Mouse (Mus musculus): Measurements from ENCODE around the gene Ythdf1. TPM values are rescaled to one million over a fixed set of nuclear protein-coding genes. Genes with fewer than 3 reads are reported as not detected.

Gene Ythdf1
- total RNA-seq, 2 experiments from 2014 or later, result 44.8 to 55.9 TPM

DNA sequence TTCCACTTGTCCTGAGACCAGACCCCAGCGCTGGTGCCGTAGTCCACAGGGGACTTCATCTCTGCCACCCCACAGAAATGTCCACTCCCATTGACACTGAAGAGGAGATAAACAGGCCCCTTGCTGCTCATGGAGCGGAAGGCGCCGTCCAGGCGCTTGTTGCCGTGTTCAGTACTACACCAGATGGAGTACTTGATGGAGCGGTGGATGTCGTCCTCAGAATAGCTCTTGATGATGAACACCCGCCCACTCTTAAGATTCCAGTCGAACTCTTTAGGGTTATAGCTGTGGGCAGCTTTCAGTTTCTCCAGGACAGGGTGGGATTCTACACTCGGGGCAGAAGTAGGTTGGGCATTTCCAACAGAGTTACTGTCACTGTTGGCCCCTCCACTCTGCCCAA, 9.8 kb downstream of the Ythdf1 start:
- DNase-seq, result no peak

DNA sequence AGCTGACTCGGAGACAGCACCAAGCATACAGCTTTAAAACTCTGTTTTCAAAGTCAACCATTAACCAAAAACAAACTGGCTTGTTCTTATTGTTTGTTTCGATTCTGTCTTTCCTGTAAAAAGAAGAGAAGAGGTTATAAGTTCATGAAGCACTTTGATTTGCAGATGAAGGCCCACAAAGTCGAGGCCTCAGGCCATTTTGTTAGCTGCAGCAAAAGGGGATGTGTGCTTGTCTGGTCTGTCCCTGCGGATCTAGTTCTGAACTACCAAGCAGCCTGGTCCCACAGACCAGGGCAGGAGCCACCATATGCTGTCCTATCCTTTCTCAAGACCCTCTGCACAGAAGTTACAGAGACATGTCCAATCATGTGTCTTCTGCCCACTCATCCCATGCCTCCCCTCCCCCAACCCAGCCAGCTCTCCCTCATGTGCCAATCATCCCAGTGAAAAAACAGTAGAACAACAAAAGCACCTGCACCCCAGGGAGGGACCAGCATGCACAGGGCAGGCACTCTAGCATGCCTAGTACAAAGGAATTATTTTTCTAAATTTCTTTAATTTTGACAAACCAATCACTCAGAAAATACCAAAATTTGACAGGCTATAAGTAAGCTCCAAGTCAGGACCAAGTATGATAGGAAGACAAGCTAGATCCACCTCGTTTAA, 15.1 kb downstream of the Ythdf1 start:
- no peak for DNase-seq

DNA sequence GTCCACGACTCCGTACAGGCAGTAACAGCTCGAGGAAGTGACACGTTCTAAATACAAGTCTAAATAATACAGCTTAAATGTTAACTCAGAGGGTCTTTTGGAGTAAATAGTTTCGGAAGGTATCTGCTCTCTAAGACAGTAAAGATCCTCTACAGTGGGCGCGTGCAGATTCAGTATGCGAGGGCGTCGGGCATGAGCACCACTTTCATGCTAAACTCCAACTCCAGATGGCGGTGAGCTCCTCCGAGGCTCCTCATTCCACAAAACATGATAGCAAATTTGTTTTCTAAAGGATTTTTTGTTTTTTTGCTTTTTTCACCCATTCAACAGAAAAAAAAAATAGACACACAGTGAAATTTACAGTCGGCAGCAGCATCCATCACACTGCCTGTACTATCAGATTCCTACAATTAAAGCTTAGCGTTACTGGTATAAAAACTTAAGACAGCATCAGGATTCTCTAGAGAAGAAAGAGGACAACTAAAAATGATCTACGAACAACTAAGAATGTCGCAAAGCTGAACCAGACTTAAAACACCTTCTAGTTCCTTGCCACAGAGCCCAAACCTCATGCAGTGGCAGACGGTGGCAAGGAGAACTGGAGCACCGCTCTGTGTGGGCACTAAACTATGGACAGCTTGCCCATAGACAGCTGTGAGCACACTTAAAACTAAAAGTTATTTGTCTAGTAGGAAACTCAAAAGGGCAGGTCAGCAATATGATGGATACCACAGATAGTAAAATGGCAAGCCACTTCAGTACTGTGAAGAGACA, 16.1 kb downstream of the Ythdf1 start:
- DNase-seq, result no peak

DNA sequence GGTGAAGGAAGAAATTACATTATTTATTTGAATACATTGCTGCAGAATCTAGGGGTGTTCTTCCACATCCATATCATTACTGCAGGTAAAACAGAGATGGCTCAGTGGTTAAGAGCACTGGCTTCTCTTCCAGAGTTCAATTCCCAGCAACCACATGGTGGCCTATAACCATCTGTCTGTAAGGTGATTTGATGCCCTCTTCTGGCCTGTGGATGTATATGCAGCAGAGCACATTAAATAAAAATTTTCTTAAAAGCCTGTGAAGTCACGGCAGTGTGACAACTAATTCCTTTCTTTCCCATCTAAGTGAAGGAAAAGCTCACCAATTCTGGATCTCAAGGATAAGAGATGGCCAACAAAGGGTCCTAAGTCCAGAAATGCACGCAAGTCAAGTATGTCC, 18.7 kb downstream of the Ythdf1 start:
- DNase-seq, result no peak

DNA sequence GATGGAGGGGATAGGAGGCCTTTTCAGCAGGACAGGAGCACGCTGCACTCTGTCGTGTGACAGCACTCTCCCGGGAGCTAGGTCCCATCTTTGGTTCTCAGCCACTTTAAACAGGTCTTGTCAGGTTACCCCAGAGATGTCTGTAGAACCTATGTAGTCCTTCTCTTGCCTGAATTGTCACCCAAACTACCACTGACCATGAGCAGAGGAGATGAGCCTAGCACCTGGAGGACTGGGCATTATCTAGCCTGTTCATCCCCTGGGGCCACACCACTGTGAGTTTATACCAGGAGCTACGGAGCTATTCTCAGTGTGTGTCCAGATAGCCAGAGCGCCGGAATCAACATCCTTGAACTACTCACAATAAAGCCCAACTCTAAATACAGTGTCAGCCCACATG, 22.9 kb downstream of the Ythdf1 start:
- DNase-seq, result no peak

DNA sequence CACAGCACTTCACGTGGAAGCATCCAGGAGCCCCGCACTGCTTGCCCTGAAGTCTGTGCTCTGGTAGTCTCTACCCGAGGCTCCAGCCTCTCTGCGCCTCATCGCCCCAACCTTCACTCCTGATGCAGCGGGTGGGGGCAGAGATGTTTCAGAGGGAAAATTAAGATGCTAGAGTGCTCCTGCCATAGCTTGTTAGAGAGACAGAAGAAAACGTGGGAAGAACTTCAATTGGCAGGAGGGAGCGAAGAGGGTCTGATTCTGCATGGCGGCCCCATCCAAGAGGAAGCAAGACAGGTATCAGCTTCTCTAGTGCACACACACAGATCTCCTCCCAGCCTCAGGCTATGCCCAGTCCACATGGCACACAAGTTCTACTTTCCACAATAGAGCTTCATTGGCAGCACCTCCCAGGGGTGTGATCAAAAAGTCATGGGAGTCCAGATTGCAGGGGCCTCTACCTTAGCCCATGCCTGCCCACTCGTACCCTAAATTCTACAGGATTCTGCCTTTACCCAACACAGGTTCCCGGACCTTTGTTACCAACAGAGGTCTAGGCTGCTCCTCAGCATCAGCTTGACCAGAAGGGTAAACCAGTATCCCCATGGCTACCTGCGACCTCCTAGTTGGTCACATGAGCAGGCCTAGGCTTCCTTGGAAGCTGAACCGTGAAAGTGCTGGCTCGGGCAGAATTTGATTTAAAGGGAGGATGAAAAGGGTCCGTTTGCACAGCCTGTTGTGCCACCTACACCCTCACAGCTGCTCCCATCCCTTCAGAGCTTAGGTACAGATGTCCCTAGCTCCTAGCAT, 23.7 kb downstream of the Ythdf1 start:
- DNase-seq, result no peak

DNA sequence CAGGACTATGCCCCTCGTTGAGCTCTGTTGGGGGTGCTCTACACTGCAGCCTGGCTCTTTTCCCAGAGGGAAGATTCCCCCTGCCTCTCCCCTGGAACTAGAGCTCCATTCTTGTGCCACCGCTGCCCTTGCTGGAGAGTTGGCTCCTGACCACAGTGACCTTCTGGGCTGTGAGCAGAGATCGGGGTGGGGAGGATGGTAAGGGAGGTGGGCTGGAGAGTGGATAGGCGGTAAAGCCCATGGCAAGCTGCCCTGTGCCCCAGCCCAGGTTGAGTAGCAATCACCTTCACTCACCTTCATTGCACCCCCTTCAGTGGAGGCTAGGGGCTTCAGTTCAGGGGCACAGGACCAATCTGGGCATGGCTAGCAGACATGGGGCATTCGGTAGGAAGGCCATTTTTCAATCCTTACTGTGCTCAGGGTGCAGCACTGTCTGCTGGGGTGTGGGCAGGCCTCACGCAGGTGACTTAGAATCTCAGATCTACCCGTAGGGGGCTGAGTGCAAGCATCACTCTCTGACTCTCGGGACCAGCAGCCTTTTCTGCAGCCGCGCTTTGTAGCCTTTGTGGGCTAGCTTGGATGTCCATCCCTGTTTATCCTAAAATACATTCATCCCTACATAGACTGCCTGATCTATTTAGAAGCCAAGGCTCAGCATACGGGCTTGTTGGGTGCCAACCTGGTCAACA, 24.8 kb downstream of the Ythdf1 start:
- DNase-seq, result no peak

DNA sequence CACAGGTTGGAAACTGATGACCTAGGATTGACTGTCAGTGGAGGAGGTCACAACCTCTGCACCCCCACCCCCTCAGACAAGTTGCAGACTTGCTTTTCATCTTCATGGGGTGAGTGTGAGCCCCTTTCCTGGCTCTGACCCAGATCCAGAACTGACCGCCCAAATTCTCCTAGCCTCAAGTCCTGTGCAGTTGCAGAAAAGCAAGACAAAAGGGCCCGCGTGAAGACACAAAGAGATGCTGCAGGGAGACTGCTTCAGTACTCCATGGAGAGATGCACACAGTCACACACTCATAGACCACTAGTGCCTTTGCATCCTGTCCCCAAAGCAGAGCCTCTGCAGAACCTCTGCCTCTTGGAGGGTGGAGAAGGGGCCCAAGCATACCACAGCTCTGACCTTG, 25.4 kb downstream of the Ythdf1 start:
- no peak for DNase-seq

DNA sequence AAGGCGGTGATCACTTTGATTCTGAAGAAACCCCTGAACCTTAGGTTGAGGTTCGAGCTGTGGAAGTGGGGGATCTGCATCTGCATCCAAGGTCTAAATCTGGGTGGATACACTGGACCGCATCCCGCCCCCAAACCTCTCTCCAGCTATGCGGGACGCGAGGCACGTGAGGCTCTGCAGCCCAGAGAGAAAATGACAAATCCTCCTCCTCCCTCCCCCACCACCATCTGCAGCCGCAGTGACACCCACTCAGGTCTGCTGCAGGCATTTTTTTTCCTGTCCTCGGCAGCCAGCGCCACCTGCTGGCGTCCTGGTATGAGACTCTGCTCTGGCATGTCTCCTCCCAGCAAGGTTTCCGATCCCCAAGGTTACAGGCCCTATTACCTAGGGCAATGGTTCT, 26.0 kb downstream of the Ythdf1 start:
- peak; percentile 69 for DNase-seq

DNA sequence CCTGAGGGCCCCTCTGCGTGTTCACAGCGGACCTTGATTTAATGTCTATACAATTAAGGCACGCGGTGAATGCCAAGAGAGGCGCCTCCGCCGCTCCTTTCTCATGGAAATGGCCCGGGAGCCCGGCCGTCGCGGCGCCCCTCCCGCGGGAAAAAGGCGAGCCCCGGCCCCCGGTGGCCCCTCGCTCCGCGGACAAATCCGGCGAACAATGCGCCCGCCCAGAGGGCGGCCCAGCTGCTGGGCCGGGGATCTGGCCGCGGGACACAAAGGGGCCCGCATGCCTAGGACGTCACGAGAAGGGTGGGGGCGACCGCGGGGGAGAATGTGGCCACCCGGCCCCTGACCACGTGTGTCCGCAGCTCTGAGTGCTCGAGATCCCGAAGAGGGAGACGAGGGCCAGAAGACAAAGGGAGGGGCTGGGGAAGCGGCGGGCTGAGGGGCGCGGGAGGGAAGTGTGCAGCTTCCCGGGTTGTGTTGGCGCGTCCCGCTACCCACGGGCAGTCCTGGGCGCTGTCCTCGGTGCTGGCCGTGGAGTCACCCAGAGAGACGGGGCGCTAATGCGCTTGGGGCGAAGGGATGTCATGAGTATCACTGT, 26.6 kb downstream of the Ythdf1 start:
- peak; percentile 81 for DNase-seq

DNA sequence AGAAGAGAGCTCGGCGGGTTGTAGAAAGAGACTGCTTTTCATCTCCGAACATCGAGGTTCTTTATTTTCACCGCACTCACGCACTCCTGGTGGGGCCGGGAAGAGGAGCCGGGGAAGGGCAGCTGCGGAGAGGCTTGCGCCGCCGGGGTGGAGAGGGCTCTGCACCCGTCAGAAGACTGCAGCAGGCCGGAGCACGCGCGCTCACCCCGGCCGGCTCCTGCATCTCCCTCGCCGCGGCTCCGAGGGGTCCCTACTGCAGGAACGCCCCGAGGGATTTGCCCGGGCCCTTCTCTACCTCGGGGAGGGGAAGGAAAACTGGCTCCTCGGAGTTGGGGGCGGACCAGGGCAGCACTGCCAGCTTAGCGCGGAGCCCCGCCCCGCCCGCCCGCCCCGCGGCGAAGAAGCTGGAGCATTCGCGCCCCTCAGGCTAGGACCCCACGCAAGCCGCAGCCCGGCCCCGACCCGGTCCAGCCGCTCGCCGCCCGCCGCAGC, 27.2 kb downstream of the Ythdf1 start:
- no peak for DNase-seq

DNA sequence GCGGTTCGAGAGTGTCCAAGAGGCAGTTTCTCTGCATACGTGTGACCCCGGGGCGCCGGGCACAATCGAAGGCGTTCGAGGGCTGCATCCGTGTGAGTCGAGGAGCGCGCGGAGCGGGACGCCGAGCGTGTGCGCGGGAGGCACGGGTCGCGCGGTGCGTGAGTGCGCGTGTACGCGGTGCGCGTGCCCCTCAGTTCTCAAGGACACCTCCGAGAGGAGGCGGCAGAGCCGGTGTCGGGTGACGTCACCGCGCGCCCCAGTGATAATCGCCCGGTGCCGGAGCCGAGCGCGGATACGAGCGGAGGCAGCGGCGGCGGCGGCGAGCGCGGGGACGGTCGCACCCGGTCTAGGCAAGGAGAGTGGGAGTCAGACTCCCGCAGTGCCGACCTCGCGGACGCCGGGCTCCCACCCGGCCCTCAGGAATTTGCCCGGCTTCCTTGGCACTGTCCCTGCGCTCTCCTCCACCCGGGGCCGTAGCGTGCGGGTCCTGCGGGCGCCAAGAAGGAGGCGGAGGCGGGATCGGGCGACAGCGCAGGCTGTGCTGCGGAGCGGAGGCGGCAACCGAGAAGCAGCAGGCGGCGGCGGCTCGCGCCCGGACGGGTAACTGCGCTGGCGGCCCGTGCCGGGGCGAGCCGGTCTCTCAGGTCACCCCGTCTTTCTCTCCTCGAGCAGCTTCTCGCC, 27.8 kb downstream of the Ythdf1 start:
- DNase-seq, result peak; percentile 31

DNA sequence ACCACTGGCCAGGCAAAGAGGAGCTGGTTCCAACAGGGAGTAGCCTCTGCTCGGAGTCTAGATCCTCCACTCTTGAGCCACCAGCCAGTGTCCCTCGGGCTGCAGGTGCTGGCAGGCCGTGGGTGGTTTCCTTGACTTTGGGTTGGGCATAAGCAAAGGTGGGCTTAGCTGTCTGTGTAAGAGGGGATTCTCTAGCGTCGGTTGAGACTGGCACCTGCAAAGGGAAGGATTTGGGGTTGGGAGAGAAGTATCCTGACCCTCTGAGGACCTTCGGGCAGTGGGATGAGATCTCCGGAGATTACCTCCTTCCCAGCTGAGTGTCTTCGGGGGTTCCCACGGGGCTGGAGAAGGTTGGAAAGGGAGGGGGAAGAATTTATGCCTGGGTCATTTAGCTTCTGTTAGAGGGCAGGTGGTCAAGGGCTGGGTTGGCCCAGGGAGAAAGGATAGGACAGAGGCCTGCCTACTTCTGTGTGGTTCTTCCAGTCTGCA, 28.9 kb downstream of the Ythdf1 start:
- DNase-seq, result no peak

DNA sequence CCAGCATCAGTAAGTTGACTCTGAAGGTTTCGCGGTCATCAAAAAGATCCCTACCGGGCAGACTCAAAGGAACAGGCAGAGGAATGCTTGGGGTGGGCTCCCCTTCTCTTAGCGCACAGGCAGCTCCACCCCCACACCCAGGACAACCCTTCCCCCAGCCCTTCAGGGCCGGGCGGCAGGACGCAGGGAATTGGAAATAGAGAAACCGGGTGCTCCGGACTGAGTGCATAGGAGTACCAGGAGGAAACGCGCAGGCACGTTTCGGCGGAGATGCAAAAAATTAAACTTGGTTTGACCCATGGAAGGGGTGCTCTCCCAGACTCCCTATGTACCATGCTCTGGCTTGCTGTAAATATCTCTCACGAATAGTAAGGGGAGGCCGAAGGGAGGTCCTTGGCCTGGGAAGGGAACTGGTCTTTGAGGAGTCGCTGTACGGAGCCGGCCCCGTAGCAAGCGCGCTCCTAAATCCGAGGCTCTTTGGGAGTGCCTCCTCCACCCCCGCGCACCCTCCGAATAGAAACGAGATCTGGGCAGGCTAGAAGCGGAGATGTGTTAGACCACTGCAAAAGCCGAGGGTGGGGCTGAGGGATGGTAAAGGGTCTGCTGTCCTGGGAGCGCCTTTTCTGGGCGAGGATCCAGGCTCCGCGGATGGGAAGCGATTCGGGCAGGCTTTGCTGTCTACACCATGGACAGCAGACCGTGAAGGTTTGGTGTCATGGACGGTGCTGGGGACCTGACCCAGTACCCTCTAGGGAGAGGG, 29.5 kb downstream of the Ythdf1 start:
- no peak for DNase-seq

DNA sequence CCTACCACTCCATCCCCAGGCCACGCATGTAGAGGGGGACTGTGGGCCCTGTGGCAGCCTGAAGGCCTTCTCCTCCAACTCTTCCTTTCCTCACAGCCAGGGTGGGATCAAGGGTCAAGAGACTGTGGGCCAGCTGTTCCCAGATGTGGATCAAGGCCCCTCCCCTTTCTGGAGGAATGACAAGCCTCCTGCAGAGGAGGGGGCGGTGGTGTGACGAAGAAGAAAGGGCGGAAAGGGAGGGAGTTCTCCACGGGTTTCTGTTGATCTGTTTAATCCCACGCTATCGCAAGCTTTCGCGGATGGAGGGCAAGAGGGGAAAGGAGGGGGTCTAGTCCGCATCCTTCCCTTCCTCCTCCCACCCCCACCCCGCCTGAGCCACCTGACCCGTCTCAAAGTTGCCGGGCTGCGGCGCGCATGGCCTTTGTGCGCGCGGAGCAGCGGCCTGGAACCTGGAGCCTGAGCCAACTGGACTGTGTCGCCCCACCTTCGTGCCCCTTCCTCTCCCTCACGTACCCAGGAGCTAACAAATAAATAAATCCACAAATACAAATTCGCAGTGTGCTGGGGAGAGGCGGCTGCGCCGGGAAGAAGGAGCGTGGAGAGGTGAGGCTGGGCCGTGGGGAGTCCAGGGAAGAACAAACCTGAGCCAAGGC, 30.2 kb downstream of the Ythdf1 start:
- no peak for DNase-seq

DNA sequence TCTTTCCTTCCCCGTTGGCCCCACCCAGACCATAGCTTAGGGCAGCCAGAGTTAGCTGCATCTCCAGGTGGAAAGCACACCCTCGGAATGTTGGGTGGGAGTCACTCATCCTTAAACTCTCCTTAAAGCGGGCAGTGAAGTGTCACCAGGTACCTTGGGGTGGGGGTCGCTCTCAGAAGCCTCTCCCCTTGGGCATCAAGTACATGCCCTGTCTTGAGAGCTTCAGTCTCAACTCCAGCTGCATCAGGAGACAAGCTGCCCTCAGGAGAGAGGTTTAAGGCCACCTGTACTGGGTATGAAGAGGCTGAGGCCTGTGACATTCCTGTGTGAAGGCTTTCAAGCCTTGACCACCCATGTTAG, 30.8 kb downstream of the Ythdf1 start:
- DNase-seq, result no peak

DNA sequence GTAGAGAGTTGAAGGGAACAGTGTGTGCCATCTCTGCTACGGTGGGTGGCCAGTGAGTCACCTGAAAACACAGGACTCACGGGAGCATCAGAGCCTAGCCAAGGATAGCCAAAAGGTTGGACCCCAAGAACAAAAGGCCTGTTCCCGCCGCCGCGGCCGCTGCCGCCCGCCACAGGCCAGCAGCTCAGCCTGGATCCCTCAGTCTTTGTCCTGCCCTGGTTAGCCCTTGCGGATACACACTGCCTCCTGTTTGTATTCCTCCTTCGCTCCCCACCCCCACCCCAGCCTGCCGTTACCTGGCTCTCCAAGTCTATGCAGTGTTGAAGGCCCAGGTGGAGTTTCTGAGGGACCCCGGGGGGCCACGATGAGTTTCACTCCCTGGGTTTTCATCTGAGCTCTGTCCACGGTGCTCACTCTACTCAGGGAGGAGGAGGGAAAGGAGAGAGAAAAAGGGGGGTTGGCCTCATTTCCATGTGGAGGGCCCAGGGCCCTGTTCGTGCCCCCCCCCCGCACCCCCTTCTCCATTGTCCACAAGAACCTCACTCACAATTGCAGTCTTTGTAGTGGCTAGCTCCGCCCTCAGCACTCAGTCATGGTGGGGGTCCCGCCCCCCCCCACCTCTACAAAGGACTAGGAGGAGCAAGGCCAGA, 31.4 kb downstream of the Ythdf1 start:
- DNase-seq, result no peak

DNA sequence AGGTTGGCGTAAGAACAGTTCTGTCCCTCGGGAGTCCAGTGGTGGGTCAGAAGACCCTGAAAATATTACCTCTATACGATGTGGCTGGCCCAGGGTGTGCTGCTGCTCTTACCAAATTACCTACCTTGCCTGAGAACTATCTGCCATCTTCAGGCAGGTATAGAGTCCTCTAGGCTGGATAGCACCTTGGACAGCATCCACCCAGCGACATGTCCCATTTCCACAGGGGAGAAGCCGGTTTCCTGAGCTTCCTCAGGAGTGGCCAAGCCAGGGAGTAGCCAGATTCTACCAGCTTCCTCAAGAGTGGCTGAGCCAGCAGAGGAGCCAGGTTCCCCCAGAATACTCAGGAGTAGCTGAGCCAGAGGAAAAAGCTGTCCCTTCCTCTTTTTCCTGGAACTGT, 35.5 kb downstream of the Ythdf1 start:
- no peak for DNase-seq

DNA sequence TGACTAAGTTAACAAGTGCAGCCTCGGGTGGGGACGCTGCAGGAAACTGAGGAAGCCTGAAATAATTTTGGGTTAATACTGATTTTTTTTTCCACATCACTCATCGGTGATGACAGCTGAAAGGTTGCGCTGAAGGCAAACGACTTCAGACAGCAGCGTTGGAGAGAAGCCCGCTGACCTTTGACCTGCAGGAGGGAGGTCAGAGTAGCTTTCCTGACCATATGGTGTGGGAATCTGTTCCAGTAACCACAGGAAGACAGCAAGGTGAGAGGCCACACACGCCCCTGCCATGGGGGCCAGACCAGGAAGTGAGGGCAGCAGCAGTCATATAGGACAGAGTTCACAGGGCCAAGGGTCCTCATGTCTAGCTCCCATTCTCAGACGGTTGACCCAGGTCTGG, 39.5 kb downstream of the Ythdf1 start:
- no peak for DNase-seq
